Mouse (Mus musculus): ENCODE measurements at regions not wholly inside any gene's neighbourhood (a gene's known extent, or its start where the extent isn't known, plus 50 kb on each side); places are given as distances from the start of the nearest gene placed in this dataset.
"Not testable (repeated sequence)": the region's sequence is repeated elsewhere in the genome, so short reads cannot be mapped to it uniquely, and the experiment has no call there.

DNA sequence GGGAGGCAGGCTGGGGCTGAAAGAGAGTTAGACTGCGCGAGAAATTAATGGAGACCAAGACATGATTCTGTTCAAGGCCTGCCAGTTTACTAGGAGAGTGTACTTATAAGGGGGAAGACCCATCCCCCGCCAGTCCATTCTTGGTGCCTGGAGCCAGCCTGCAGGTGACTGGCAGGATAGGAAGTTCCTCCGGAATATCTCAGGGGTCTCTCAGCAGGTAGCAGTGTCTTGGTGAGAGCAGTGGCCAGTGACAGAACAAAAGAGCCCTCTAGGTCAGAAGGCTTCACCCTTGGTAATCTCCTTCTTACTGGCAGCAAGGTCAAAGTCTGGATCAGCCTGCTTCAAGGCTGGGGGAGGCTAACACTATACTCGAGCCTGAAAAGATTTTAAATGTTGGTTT, 83.7 kb upstream of the Zfp804b start:
- no peak for DNase-seq (ENCODE audit: low read depth, low spot score)

DNA sequence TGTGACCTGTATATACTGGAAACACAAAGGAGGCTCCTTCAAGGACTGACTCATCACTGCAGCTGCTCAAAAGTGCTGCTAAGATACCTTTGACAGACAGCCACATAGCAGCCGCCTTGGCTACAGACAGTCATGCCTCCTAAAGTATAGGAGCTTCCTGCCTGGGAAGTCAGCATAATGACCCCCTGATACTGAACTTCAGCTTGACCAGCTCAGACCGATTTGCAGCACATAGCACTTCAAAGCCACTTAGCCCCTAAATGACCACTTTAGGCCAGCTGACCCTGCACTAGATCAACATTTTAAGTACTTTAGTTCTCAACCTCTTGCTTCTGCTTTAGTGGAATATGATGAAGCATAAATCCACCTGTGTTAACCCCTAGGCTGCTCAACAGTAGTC, 91.9 kb upstream of the Zfp804b start:
- peak; percentile 2 for DNase-seq (ENCODE audit: low read depth, low spot score)

- DNase-seq (ENCODE audit: low read depth, low spot score): peak; percentile 10
Measured at GRCm38 (mm10) chr5:7448001-7448400, 103.4 kb upstream of the Zfp804b start.

DNA sequence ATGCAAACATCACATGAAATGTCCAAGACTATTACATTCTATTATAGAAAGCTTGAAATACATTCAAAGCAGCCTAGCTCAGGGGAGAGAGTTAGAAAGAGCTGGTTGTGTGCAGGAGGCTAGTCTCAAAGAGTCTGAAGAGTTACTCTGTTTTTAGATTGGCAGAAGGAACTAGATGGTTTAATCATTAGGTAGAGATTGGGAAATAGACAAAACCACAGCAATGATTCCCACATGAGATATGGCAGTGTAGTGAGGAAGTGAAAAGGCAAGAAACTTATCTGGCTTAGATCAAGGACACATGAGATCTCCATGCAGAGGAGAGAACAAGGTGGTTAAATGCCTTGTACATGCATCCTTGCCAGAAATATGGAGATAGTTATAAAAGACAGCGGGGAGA, 110.3 kb upstream of the Zfp804b start:
- DNase-seq (ENCODE audit: low read depth, low spot score): no peak

- DNase-seq (ENCODE audit: low read depth, low spot score): no peak
Measured at GRCm38 (mm10) chr5:7457102-7457501, 112.5 kb upstream of the Zfp804b start.

- DNase-seq (ENCODE audit: low read depth, low spot score): no peak
Measured at GRCm38 (mm10) chr5:7489150-7489549, 144.6 kb upstream of the Zfp804b start.

DNA sequence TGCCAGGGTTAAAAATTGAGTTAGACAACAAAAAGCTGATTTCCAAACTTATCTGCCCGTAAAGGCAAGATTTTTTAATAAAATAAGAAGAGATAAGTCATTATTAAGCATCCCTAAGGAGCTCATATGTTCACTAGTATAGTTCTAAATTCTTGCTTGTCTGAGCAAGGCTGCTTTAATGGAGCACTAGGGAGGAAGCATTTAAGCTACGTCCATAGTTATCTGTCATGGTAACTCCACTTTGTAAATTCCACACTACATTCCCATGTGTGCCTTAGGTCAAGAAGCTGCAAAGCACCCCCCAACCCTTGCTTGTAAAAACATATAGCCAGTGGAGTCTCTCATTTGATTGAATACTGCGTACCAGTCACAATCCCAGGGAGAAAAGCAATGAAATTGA, 145.0 kb upstream of the Zfp804b start:
- no peak for DNase-seq (ENCODE audit: low read depth, low spot score)

- DNase-seq (ENCODE audit: low read depth, low spot score): no peak
Measured at GRCm38 (mm10) chr5:7517520-7518181, 173.1 kb upstream of the Zfp804b start.

DNA sequence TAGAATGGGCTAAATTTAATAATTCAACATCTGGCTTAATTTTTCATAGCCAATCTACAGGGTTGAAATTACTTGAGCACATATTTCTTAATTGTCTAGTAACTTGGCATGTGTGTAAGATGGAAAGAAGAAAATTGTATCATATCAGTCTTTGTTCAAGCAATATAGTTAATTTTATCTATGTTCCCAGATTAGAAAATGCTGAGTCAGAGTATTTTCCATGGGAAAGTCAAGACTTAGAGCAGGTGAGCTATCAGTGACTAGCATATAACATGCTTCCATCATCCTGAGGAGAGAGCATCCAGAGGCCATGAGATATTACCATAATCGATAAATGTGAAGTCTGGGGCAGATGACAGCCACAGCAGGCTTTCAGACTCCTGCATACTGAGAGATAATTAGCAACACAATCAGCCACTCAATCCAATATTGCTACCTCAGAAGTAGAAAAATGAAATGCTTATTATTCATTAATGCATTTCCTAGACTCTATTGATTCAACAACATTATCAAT, 188.2 kb upstream of the Zfp804b start:
- DNase-seq (ENCODE audit: low read depth, low spot score): no peak

DNA sequence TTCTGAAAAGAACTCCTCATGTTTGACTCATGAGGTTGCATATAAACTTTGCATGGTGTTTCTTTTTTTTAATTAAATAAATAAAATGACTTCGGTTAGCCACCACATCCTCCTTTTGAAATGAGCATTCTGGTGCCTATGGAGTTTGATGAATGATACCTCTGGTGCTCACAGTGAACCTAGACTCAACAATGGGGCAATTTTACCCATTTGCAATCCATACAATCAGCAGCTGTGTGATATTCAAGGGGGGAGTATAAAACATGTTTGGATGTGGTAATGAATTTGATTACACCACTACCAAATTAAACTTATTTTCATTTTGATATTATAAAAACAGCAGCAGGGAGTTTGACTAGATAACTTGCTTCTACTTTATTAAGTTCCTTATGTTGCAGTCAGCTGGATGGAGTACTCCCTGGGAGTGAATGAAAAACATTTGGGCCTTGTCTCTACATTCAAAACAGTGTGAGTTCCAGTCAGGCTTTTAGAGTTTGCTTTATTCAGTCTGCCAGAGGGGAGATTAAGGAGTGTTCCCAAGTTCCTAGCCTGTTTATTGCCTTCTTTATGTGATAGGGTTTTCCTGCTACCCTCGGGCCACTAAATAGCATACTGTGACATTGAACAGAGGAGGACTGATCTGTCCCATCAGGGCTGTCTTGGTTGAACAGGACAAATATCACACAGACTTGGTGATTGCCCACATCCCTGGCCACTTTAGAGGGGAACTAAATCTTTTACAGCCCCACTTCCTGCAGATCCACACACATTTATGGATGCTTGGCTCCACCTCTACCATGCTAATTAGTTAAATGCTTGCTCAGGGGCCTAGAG, 195.5 kb upstream of the Zfp804b start:
- DNase-seq (ENCODE audit: low read depth, low spot score): no peak

DNA sequence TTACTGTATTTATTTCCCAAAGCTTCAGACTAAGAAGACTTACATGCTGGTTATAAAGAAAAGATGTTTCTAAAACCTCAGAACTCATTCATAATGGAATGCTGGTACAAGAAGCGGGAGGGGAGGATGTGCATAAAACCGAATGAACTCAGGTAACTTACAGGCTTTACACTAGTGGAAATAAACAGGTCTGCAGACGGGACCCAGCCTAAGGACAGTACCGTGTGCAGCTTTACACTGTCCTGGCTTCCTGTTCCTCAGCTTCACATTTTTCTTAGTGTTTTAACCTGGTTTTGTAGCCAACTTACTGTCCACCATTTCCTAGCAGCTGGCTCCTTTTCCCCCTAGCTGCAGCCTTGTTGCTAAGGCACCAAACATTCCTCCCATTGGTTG, 196.1 kb upstream of the Zfp804b start:
- DNase-seq (ENCODE audit: low read depth, low spot score): no peak

- DNase-seq (ENCODE audit: low read depth, low spot score): no peak
Measured at GRCm38 (mm10) chr5:7543857-7544256, 199.3 kb upstream of the Zfp804b start.

- DNase-seq (ENCODE audit: low read depth, low spot score): no peak
Measured at GRCm38 (mm10) chr5:7580413-7580812, 235.9 kb upstream of the Zfp804b start.

DNA sequence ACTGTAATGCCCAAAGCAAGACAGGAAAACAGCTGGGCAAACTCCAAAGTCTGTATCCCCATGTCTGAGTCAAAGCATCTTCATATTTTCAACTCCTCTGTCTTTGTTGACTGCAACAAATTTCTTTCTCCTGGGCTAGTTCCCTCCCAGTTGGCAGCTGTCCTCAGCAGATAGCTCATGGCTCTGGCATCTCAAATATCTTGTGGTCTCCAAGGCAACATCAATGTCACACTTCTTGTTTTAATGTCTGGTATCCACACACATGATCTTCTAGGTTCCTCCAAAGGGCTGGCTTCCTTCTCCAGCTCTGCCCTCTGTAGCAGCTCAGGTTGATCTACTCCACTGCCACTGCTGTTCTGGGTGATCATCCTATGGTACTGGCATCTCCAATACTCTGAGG, 242.0 kb upstream of the Zfp804b start:
- no peak for DNase-seq (ENCODE audit: low read depth, low spot score)

DNA sequence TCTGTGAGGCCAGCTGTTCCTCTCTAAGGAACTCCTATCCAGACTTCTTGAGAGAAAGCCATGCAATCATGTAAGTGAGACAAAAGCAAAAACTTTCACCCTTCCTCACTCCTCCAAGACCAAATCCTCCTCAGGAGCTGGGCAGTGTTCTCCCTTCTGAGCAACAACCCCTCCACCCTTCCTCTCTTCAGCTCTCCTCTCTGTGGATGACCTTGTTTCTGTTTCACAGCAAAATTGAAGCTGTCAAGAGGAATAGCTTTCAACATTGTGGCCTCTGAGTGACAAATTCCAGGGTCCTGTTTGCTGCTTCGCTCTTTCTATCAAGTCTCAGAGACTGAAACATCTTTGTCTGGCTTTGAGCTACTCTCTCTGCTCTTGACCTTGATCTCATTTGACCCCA, 255.9 kb upstream of the Zfp804b start:
- DNase-seq (ENCODE audit: low read depth, low spot score): no peak

DNA sequence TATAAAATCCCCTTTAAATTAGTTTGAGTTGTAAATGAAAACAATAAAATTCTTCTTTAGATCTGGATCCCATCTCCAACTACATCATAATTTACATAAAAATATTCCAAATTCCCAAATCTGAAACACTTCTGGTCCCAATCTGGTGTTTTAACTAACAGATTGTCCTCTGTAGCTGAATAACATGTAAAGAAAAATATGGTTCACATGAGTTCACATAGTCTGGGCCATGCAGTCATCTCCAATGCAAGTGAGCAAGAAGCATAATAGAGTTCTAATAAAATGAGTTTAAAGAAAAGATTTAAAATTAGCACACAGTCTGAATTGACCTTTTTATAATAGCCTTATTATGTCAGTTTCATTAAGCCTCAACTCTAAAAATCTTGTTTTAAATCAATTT, 263.0 kb upstream of the Zfp804b start:
- no peak for DNase-seq (ENCODE audit: low read depth, low spot score)

- DNase-seq (ENCODE audit: low read depth, low spot score): no peak
Measured at GRCm38 (mm10) chr5:7607924-7608323, 263.4 kb upstream of the Zfp804b start.

DNA sequence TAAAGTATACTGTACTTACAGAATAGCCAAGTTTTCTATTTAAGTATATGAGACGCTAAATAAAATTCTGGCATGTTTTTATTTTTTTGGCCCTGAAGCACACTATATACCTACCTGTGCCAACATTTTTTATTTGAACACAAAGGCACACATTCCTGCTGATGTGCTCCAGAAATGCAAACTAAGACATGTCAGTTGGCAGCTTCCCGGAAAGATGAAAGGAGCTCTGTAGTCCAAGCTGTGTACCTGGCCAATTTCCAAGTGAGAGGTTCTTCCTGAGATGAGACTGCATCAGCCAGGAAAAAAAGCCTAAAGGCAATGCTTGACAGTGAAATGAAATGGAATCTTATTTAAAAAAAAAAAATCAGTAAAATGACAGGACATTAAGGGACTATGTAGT, 305.0 kb upstream of the Steap4 start:
- DNase-seq (ENCODE audit: low read depth, low spot score): peak; percentile 88

DNA sequence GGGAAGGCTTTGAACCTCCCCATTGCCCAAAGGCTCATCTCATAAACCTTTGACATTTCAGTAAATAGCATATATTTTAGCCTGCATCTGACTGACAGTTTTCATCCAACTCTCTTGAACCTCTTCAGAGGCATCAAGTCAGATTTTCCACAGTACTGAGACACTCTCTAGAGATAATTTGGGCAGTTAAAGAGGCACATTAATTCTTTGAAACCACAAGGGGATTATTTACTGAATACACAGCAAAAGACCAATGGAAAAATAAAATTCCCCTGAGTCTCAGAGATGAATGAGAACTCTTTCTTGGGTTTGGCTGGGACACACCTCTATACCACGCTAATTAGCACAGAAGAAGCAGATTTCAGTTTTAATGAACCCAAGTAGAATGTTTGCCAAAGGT, 258.5 kb upstream of the Steap4 start:
- no peak for DNase-seq (ENCODE audit: low read depth, low spot score)

- DNase-seq (ENCODE audit: low read depth, low spot score): peak; percentile 13
Measured at GRCm38 (mm10) chr5:7719557-7719956, 240.7 kb upstream of the Steap4 start.

GRCm38 (mm10) chr5:7720061-7720460, 240.2 kb upstream of the Steap4 start:
- no peak for DNase-seq (ENCODE audit: low read depth, low spot score)

DNA sequence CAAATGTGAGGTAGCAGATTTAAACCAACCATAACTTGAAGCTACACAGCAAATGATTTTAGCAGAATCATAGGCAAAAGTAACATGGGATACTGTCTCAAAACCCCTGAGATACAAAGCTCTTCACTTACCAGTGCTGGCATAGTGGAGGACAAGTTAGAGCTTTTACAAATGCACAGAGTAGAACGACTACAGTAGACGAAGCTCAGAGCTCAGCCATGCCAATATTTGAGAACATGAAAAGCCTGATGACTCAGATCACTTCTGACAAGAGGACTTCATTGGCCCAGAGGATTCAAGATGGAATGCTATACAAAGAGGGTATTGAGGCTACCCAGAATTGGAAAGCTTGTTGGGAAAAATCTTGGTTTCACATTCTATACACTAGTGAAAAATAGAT, 239.6 kb upstream of the Steap4 start:
- no peak for DNase-seq (ENCODE audit: low read depth, low spot score)

DNA sequence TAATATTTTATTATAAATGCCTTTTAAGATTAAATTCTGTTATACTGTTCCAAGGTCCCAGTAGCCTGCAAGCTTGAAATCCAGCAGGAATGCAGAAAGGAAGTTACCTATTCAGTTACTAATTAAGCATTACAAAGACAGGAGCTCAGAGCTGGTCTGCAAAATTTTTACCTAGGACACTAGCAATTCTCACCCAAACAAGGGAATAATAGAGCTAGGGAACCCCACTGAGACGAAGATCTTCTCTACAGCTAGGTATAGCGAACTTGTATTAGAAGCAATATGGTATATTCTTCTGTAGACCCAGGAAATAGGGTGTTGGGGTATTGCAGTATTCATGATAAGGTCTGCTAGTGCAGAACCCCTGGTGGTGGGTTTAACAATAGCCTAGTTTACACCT, 227.7 kb upstream of the Steap4 start:
- not testable (repeated sequence) for DNase-seq (ENCODE audit: low read depth, low spot score)
